Mouse (Mus musculus): ENCODE data around the gene Rnf166.

The Rnf166 gene
- long read RNA-seq, experiment 1, transcript Rnf166-201 (6 exons, 1,783 nt) = major isoform, 56 of 70 reads
- long read RNA-seq, experiment 1, partial matches to known transcripts = 5 of 70 reads
- long read RNA-seq, experiment 1, other reads (novel, unspliced or antisense) = 7 of 70 reads
- long read RNA-seq, experiment 2, transcript Rnf166-201 (6 exons, 1,783 nt) = major isoform, 52 of 64 reads
- long read RNA-seq, experiment 2, partial matches to known transcripts = 7 of 64 reads
- long read RNA-seq, experiment 2, other reads (novel, unspliced or antisense) = 5 of 64 reads

DNA sequence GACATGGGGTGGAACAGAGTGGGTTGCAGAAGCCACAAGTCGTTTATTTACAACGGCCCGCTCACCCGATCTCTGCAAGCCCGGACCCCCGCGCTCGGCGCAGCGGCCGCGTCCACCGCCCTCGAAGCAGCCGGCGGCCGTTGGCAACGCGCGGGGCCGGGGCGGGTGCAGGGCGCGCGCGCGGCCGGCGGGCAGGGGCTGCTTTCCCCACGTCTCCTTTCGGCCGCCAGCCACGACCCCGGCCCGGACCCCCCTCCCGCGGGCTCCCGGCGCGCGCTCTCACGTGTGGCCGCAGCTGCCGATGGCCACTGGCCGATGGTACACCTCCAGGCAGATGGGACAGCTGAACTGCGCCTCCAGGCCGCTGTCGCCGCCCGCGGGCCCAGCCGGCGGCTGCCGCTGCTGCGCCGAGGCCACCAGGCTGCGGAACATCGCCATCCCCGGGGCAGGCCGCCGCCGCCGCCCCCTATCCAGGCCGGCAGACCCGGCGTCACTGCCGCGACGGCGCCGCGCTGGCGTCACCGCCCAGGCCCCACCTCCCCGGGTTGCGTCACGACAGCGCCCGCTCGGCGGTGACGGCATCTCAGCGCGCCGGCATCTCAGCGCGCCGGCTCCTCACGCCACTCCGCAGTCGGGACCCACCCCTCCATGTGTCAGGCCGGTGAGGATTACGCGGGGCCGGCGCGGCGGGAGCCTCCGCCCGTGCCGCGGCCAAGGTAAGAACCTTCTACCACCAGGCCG is at the start of gene Rnf166, which contains the start of gene Ctu2:
Gene Rnf166 (minus strand): TSS at position 485 of the 741 bp plus-strand sequence.
Gene Ctu2 (plus strand): TSS at position 564 of the 741 bp plus-strand sequence.
- intact Hi-C loops (cut with DNase I) = loop anchor here (5.0 kb wide), 1 partner anchor 33 kb away; the partner anchor contains the start of gene Mvd

DNA sequence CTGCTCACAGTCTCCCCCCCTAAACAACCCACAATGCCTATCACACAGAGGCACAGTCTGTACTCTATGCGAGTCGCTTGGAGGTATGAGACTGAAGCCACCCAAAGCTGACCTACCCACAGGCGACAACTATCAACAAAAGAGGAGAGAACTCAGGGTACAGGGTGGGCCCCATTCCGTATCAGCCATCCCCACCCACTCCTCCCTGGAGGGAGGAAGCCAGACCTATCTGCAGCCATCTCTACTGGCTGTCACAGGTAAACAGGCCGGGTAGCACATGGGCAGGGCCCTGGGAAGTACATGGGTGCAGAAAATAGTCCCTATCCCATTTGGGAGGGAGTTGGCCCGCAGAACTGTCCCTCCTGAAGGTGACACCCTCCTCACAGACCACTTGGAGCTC is 49.1 kb upstream of the Rnf166 start:
- intact Hi-C loops (cut with DNase I) = no loop called here

DNA sequence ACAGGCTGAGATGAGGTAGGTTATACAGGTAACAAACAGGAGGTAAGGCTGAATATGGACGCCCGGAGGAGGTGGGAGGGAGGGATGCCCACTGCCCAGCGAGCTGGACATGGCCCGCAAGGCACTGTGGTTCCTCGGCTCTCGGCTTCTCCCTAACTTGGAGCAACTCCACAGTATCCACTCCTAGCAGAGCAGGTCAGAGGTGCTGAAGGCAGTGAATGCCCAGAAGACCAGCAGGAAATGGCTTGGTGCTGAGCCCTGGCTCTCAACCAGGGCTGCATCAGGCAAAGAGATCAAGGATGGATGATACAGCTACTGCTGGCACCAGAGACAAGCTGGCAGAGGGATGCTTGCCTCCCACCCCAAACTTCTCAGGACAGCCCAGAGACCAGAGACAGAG is 48.6 kb upstream of the Rnf166 start:
- intact Hi-C loops (cut with DNase I) = no loop called here

DNA sequence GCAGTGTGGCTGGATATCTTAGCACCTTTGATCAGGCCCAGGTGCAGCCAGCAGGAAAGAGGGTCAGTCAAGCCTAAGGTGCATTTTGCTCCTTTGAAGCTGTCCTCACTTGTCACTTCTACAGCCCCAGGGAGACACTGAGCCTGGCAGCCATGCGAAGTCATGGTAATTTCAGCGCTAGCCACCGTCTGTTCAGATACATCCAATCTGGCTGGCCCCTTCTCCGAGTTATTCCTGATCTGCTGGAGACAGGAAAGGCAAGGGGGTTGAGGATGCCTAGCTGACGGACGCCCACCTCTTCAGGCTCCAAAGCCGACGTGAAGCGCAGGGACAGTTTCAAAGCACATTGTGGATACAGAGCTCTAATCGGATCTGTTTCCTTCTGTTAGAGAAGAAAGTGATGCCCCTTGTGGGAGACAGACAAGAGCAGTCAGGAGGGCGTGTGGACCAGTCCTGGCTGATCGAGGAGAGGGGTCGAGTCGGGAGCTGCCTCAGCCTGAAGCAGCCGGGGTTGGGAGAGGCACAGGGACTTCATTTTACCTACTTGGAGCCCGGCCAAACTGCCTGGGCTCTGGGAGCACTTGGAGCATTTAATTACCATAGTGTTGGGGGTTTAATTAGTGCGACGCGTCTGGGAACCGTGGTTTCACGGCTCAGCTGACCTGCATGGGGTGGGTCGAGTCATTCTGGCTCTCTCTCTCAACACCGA is 47.9 kb upstream of the Rnf166 start:
- intact Hi-C loops (cut with DNase I) = no loop called here

DNA sequence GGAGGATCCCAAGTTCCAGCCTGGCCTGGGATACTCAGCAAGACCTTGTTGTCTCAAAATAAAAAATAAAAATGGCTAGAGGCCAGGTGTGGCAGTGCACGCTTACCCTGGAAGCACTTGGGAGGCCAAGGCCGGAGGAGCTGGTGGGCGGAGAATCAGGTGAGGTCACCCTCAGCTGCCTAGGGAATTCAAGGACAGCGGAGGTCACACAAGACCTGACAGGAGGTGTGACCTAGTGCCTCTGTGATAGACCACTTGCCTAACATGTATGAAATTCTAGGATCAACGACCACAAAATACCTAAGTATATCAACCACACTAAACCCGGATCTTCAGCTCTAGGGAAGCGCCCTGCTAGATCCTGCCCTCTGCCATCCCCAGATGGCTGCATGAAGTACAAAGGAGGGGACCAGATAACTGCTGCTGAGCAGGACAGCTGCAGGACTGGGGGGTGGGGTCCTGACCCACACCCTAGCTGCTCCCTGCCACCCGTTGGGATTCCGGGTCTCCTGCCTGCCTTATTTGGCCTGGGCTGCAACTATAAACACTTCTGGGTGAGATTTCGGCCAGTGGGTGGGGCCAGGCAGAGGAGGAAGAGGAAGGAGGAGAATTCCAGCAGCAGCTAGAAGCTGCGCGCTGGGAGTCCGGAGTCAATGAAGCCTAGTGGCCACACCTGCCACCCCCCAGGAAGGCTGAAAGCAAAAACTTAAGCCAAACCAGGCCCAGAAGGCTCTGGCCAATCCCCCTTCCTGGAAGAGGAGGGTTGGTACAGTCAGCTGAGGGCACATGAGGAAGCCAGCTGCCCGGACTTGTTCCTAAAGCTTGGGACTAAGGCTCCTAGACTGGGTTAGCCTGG is 47.2 kb upstream of the Rnf166 start:
- intact Hi-C loops (cut with DNase I) = no loop called here

DNA sequence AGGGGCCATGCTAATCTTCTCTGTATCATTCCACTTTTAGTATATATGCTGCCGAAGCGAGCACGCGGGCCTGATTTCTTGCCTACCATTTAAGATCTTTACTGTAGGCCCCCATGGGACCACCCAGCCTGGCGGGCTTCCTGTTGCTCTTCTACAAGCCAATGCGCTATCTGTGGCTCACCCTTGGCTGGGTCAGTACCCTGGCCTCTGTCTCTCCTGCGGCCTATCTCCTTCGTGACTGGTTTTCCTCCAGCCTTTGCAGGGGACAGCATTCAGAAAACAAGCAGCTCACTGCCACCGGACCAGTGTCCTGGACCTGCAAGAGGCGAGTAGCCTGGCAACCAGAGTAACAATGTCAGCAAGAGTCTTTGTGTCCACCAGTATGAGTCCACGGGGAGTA is 44.7 kb upstream of the Rnf166 start:
- intact Hi-C loops (cut with DNase I) = no loop called here

DNA sequence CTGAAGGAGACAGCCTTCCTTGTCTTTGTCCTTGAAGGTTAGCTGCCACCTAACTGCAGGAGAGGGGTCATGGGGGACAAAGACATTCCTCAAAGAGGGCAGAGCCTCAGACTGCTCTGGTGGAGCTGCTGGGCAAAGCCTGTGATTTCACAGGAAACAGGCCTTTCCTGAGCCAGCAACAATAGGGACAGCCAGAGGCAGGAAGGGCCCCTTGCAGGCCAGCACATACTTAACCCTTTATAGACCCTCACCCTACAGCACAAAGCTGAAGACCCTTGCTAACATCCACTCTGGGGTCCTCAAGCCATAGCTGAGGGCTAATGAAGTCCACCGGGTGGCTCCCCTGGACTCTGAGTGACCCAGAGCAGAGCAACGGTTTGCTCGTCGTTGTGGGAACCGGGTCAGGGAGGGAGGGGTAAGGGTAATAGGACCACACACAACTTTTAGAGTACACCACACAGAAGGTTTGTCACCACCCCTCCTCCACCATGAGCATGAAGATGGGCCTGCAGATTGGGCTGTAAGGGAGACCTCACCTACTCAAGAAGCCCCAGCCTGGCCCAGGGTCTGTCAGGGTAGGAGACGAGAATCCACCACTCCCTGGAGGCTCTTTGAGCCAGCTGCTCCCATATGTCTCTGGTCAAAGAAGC is 41.8 kb upstream of the Rnf166 start:
- intact Hi-C loops (cut with DNase I) = no loop called here

DNA sequence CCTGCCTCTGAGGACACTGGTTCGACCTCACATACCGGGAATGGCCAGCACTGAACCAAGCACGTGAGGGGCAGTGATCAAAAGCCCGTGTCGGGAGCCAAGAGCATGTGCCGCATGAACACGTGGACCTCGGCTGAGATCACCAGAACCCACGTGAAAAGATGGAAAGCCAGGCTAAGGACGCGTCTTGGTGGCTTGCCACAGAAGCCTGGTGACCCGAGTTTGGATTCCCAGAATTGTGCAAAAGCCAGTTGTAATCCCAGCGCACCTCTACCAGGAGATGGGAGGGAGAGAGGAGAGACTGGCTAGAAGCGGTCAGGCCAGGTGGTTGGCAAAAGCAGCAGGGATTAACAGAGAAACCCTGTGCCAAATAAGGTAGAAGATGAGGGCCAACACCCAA is 39.8 kb upstream of the Rnf166 start:
- intact Hi-C loops (cut with DNase I) = no loop called here

DNA sequence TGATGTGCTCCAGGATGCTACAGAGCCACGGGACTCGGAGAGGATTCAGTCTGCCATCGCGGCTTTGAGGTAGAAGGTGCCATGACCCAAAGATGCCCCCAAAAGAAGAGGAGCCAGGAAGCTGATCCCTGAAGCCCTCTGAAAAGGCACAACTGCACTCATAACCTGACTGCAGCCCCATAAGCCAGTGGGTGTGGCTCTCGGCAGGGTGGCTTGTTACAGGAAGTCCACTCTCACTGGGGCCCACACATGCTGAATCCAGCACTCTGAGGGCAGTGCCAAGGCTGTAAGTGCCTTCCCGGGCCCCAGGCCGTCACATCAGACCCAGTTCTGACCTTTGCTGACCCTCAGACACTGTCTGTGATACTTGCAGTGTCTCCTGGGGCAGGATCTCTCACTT is 36.5 kb upstream of the Rnf166 start:
- intact Hi-C loops (cut with DNase I) = no loop called here

DNA sequence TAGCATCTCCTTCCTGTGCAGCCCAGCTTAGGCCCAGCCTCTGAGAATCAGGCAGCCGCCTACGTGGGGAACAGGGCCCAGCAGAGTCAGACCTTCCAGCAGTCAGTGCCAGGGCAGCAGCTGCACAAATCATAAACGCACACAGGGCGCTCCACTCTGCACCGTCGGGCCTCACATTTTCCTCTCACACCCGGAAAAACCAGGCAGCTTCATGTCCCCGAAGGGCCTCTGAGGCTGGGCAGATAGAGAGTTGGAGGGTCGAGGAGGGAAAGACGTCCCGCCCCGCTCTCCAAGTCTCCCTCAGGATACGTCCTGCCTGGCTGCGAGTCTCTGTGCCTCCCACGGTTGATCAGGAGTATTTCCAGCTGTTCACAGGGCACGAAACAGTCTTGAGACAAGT is 35.7 kb upstream of the Rnf166 start:
- intact Hi-C loops (cut with DNase I) = no loop called here

DNA sequence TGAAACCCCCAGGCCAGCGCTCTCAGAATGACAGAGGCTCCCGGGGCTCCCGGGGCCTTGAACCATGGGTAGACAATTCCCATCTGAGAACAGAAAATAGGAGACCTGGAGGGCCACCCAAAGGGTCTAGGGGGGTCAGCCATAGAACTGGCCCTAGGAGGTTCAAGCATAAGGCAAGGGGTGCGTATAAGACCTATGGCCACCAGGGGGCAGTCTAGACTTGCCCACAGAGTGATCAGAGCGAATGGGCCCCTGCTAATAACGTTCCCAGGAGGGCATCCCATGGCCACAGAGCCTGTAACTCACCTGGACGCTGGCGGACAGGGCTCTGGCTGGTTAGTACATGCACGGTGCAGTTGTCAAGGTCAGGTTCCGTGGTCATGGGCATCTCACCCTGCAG is 25.0 kb upstream of the Rnf166 start:
- intact Hi-C loops (cut with DNase I) = loop anchor here (1.0 to 5.0 kb wide), 3 partner anchors 50 to 331 kb away; partner anchors contain the start of genes Galns, Piezo1 and Trappc2l

DNA sequence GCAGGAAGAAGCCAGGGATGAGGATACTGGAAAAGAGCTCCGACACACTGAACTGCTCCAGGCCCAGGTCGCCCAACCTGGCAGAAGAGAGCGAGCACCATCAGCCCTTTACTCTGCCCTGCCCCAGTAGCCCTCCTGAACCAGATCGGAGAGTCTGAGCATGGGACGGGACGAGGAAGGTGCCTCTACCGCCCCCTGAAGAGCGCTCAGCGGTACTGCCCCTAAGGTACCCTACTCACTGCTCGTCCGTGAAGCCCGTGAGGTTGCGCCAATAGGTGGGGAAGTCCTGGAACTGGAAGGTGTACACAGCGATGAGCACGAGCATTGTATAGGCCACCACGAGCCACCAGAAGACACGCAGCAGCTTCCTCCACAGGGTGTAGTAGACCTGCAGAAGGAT is 22.0 kb upstream of the Rnf166 start:
- intact Hi-C loops (cut with DNase I) = no loop called here

DNA sequence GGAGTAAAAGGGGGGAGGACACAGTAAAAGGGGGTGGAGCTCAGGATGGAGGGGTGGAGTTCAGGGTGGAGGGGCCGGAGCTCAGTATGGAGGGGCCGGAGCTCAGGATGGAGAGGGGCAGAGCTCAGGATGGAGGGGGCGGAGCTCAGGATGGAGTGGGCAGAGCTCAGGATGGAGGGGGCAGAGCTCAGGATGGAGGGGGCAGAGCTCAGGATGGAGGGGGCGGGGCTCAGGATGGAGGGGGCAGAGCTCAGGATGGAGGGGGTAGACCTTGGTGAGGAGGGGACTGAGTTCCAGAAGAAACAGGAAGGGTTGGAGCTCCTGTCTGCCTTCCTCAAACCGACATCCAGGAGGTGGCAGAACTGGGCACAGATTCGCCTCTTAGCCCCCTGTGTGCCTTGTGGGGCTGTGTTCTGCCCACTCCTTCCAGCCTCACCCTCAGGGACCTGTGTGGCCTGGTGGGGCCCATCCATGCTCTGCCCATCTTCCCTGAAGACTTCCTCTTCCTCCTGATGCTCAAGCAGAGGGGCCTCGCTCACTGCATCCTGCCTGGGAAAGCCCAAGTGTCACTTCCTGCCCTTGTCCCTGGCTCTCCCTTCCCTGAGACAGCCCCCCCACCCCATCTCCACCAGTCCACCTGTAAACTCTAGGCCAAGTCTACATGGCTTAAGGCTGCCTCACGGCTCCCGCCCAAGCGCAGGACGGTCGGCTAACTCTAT is 21.3 kb upstream of the Rnf166 start:
- intact Hi-C loops (cut with DNase I) = no loop called here

DNA sequence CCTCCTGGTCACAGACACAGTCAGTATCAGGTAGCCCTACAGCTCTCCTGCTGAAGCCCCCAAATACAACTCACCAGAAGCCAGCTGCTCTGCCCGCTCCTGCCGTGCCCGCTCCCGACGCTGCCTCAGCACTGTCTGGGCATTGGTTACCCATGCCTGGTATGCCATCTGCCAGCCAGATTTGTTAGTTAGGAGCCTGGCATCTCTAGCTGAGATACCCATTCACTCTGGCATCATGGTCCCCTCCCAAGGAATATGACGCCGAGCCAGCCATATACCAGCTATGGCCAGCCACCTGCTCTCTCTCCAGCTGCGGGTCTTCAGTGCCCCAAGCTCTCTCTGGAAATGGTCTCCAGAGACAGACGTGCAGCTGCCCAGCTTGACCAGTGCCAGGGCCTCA is 12.5 kb upstream of the Rnf166 start:
- intact Hi-C loops (cut with DNase I) = no loop called here

DNA sequence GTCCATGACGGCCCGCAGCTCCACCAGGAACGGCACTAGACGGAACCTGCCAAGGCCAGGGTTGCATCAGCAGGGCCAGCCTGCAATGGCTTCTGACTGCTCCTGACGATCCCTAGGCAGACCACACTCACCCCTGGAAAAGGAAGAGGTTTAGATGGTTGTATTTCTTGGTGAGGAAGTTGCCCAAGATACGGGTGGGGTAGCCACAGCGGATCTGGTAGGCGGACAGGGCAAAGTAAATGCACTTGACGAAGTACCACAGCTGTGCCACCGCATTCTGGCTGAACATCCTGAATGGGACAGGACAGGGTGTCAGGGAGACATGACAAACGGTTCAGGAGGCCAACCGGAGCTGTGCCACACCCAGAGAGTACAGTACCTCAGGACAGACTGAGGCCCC is 9.0 kb upstream of the Rnf166 start:
- intact Hi-C loops (cut with DNase I) = no loop called here

DNA sequence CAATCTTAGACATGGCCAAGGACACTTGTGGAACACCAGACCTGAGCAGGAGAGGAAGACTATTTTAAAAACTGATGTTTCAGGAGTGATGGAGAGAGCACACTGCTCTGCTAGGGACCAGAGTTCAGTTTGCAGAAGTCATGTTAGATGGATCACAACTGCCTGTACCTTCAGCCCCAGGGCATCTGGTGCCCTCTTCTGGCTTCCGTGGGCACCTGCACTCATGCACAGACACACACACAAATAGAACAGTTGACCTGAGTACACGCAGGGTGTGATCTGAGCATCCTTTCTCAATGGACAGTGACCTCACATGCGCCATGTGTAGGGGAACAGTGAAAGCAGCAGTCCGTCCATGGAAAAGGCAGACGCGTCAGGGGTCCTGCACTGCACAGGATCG is 8.0 kb upstream of the Rnf166 start:
- intact Hi-C loops (cut with DNase I) = no loop called here

DNA sequence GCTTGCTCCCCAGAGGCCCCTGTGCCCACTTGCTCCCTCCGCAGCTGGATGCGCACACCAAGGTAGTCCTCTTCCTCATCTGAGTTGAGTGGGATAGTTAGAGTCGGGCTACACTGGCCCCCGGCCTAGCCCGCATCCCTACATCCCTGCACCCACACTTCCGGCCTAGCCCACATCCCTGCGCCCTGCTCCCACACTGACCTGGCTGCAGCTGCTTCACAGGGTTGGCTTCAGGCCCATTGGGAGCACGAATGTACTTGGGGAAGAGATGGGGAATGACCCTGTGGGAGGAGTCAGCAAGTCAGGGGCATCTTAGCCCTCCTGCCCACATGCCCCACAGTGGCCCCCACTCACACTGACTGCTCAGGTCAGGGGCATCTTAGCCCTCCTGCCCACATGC is 6.6 kb upstream of the Rnf166 start:
- intact Hi-C loops (cut with DNase I) = no loop called here

DNA sequence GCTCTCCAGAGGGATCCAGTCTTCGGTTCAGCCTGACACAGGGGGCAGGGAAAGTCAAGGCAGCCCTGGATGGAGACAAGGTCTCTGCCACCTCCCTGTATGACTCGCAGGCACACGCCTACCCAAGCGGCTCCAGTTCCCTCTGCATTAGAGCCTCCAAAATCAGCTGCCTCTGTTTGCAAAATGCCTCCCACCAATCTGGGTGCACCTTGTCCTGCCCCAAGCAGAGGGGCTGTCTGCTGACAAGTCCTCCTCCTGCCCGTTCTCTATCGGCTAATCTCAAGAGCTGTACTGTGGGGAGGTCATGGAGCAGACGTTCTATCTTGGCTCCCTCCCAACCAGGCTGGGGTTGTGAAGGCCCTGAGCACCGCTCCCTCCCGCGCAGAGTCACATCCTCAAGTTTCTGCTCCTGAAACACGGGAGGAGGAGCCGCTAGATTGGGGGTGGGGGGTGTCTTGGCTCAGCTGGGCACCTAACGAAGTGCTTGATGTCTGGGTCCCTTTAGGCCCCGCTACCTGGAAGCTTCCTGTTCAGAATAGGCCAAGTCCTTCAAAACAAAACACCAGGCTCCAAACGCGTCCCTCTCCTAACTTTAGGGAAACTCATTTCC is 808 bp downstream of the Rnf166 start:
- intact Hi-C loops (cut with DNase I) = loop anchor here (5.0 kb wide), 1 partner anchor 33 kb away; the partner anchor contains the start of gene Mvd

DNA sequence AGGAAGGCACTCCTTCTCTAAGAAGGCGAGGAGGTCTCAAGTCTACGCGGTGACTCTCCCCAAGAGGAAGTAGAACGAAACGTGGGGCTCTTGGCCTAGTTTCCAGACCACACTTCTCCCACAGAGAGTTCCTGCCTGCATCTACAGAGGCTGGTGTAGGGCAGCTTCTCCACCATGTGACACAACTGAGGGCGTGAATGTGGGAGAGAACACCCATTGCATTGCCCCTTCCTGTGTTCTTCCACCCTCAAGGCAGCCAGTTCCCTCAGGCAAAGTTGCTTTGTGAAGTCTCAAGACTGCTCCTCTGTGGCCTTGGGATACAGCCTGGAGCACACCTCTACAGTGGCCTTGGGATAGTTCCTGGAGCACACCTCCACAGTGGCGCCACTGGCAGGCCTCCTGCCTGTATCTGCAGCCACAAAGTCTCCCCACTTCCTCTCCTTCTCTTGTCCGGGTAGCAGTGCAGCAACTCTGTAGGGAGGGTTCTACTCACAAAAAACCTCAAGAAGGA is 1.9 kb downstream of the Rnf166 start:
- intact Hi-C loops (cut with DNase I) = no loop called here

Measured in adrenal gland (tissue).